Mouse (Mus musculus) liver, adult 2 months (tissue): ENCODE data around the gene Npb.

ENCODE experiments used
- CTCF ChIP-seq: fragments of 200-500 bp; IDR thresholded peaks from 2 replicates; pipeline ENCODE4 v1.5.1; 2011; ENCODE audit warnings: low read depth, low read length, control low read depth
- POLR2A ChIP-seq: fragments of 200-500 bp; IDR thresholded peaks from 2 replicates; pipeline ENCODE4 v1.6.1; 2011; ENCODE audit warnings: low read length, control low read depth; ENCODE audit not compliant: insufficient read depth; ENCODE audit errors: extremely low read depth

- TF ChIP-seq CTCF (no peak), POLR2A (no peak)
Measured at GRCm38 (mm10) chr11:120642939-120643600, 34.8 kb downstream of the Npb start.
